Mouse (Mus musculus) mouse embryonic stem cell (cell line): ENCODE results near the gene Vwa1.
"Not testable (repeated sequence)": the region's sequence is repeated elsewhere in the genome, so short reads cannot be mapped to it uniquely, and the experiment has no call there.

Source experiments
- in situ Hi-C, 2 experiments: fragments of 300-500 bp; cut with MboI; formaldehyde crosslinking; loops; 1 replicate in 1 of 2; 3 replicates in 1 of 2; pipeline ENCODE4 v1.14.3; 2019 to 2020; ENCODE audit warnings: low sequenced_read_pairs in 2 of 2, low pct_unique_long_range_greater_than_20kb in 1 of 2, mixed read lengths in 1 of 2; ENCODE audit not compliant: unreplicated experiment in 1 of 2

Vwa1 gene

GRCm38 (mm10) chr4:155759862-155760612 is 14.5 kb downstream of the Vwa1 start:
- in situ Hi-C loops: no loop called here

- in situ Hi-C loops: no loop called here
Measured at GRCm38 (mm10) chr4:155757011-155757410, 17.5 kb downstream of the Vwa1 start.

GRCm38 (mm10) chr4:155746575-155747490 is 27.7 kb downstream of the Vwa1 start:
- in situ Hi-C loops: no loop called here

GRCm38 (mm10) chr4:155746036-155746548 is 28.4 kb downstream of the Vwa1 start:
- in situ Hi-C loops: no loop called here

GRCm38 (mm10) chr4:155745136-155745535 is 29.4 kb downstream of the Vwa1 start:
- in situ Hi-C loops: no loop called here

- in situ Hi-C loops: no loop called here
Measured at GRCm38 (mm10) chr4:155744474-155744873, 30.0 kb downstream of the Vwa1 start.

GRCm38 (mm10) chr4:155742684-155743083 is 31.8 kb downstream of the Vwa1 start:
- in situ Hi-C loops: no loop called here

- in situ Hi-C loops: not testable (repeated sequence)
Measured at GRCm38 (mm10) chr4:155740681-155741080, 33.8 kb downstream of the Vwa1 start.

- in situ Hi-C loops: no loop called here
Measured at GRCm38 (mm10) chr4:155739741-155740636, 34.5 kb downstream of the Vwa1 start.

- in situ Hi-C loops: no loop called here
Measured at GRCm38 (mm10) chr4:155739152-155739551, 35.3 kb downstream of the Vwa1 start.

GRCm38 (mm10) chr4:155738262-155738661 is 36.2 kb downstream of the Vwa1 start:
- in situ Hi-C loops: no loop called here

- in situ Hi-C loops: no loop called here
Measured at GRCm38 (mm10) chr4:155736421-155736820, 38.1 kb downstream of the Vwa1 start.

- in situ Hi-C loops: no loop called here
Measured at GRCm38 (mm10) chr4:155735788-155736187, 38.7 kb downstream of the Vwa1 start.

GRCm38 (mm10) chr4:155734951-155735702 is 39.4 kb downstream of the Vwa1 start:
- in situ Hi-C loops: no loop called here

- in situ Hi-C loops: no loop called here
Measured at GRCm38 (mm10) chr4:155734350-155734941, 40.1 kb downstream of the Vwa1 start, which contains the start of gene Tmem240. Gene Tmem240 (plus strand): TSS chr4:155734800.

- in situ Hi-C loops: no loop called here
Measured at GRCm38 (mm10) chr4:155733267-155733666, 41.2 kb downstream of the Vwa1 start.

- in situ Hi-C loops: no loop called here
Measured at GRCm38 (mm10) chr4:155727993-155728392, 46.5 kb downstream of the Vwa1 start.
